Mouse (Mus musculus): ENCODE results near the gene Prickle1.

- no peak for TF ChIP-seq CTCF (IDR thresholded peaks at IDR 0.05; ENCODE audit: low read depth)
- TF ChIP-seq EP300 (IDR thresholded peaks at IDR 0.05; ENCODE audit: low read depth): no peak
These were observed 123.6 kb downstream of the Prickle1 start for GRCm38 (mm10) chr15:93472089-93472488.
